Mouse (Mus musculus): ENCODE results near the gene Stk10. TPM values are rescaled to one million over a fixed set of nuclear protein-coding genes. Genes with fewer than 3 reads are reported as not detected.
"Not testable (repeated sequence)": the region's sequence is repeated elsewhere in the genome, so short reads cannot be mapped to it uniquely, and the experiment has no call there.

Gene Stk10
- polyA plus RNA-seq, 1 experiment, result 82.8 TPM

DNA sequence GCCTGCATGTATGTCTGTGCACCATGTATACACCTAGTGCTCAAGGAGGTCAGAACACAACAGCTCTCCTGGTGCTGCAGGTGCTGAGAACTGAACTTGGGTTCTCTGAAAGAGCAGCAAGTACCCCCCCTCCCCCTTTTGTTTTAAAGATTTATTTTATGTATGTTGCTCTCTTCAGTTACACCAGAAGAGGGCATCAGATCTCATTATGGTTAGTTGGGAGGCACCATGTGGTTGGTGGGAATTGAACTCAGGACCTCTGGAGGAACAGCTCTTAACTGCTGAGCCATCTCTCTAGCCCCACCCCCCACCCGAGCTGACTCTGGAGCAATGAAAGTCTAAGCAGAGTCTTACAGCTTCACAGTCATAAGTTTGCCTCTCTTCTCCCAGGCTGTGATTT is 22.2 kb upstream of the Stk10 start:
- Histone ChIP-seq H3K27me3 (ENCODE audit: control insufficient read depth, insufficient read depth, low read length) (no peaks in the 10 kb centered on the region), H3K36me3 (ENCODE audit: control insufficient read depth, insufficient read depth, low read length) (no peaks in the 10 kb centered on the region; the same call in 1 of the 2 replicates), H3K4me1 (ENCODE audit: control insufficient read depth, insufficient read depth, insufficient read length) (no peaks in the 10 kb centered on the region; the same call in 1 of the 2 replicates), H3K27ac (ENCODE audit: insufficient read depth, low read length) (no peak overlapping the region), H3K4me3 (ENCODE audit: extremely low read depth, insufficient read depth, insufficient read length) (no peak overlapping the region)
- 78% methylated on average over 1 of the region's 1 CpGs for WGBS
- DNase-seq (ENCODE audit: low read depth in 1 of 2, low spot score in 2 of 2), result no peak
- TF ChIP-seq CTCF (IDR thresholded peaks at IDR 0.05; ENCODE audit: extremely low read depth, insufficient read depth, insufficient read length, insufficient replicate concordance) (no peak), POLR2A (IDR thresholded peaks at IDR 0.05; ENCODE audit: low read depth, low read length) (no peak)

- not testable (repeated sequence) for H3K4me1 ChIP-seq (ENCODE audit: control insufficient read depth, insufficient read depth, insufficient read length); H3K4me3 ChIP-seq (ENCODE audit: extremely low read depth, insufficient read depth, insufficient read length); H3K27me3 ChIP-seq (ENCODE audit: control insufficient read depth, insufficient read depth, low read length); DNase-seq (ENCODE audit: low read depth in 1 of 2, low spot score in 2 of 2); H3K27ac ChIP-seq (ENCODE audit: insufficient read depth, low read length); H3K36me3 ChIP-seq (ENCODE audit: control insufficient read depth, insufficient read depth, low read length)
- WGBS, result 94% methylated on average over 4 of the region's 5 CpGs
These were observed 18.3 kb upstream of the Stk10 start for GRCm38 (mm10) chr11:32514853-32515252.

DNA sequence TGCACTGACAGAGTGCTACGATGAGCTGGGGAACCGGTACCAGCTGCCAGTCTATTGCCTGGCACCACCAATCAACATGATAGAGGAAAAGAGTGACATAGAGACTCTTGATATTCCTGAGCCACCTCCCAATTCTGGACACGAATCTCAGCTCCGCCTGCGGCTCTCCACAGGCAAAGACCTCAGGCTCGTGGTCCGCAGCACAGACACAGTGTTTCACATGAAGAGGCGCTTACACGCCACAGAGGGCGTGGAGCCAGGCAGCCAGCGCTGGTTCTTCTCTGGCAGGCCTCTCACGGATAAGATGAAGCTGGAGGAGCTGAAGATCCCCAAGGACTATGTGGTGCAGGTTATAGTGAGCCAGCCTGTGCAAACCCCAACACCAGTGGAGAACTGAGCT is 17.0 kb upstream of the Stk10 start:
- Histone ChIP-seq H3K27me3 (ENCODE audit: control insufficient read depth, insufficient read depth, low read length) (no peaks in the 10 kb centered on the region), H3K4me3 (ENCODE audit: extremely low read depth, insufficient read depth, insufficient read length) (no peak overlapping the region), H3K36me3 (ENCODE audit: control insufficient read depth, insufficient read depth, low read length) (peaks cover 2% of the 10 kb centered on the region; the same call in 1 of the 2 replicates), H3K27ac (ENCODE audit: insufficient read depth, low read length) (no peak overlapping the region), H3K4me1 (ENCODE audit: control insufficient read depth, insufficient read depth, insufficient read length) (no peaks in the 10 kb centered on the region; the same call in 1 of the 2 replicates)
- 90% methylated on average over 12 of the region's 12 CpGs for WGBS
- no peak for DNase-seq (ENCODE audit: low read depth in 1 of 2, low spot score in 2 of 2)
- no peak for TF ChIP-seq CTCF (IDR thresholded peaks at IDR 0.05; ENCODE audit: extremely low read depth, insufficient read depth, insufficient read length, insufficient replicate concordance)
- TF ChIP-seq POLR2A (IDR thresholded peaks at IDR 0.05; ENCODE audit: low read depth, low read length), result no peak

DNA sequence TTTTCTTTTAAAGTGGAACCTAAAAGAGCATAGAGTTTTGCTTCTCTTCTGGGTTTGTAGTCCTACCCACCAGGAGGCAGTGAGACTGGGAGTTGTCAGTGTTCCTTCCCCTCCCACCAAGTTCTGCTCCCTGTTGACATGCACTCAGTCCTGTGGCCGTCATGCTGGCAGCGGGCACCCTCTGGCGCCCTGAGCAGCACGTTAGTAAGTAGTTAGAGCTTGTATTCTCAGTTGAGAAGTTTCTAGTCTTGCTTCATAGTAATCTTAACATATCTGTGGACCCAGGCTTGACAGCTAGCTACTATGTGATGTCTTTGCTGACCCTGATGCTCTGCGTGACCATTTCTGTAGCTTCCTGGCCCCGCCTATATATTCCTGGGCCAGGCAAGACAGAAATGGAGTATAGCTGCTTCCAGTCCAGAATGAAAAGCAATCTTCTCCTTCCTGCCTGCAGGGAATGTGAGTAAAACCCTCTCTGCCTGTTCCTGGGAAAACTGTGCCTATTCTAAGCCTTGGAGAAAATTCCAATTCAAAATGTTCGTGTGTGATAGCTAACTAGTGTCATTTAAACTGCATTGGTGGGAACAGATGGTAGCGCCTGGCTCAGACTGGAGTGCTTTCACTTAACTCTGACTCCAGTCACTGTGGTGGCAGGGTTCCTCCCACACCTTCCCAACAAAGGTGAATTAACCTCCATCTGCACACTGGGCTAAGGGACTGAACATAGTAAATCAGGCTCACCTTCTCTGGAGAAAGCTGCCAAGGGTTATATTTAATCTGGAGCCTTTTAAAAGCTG is 16.0 kb upstream of the Stk10 start:
- 91% methylated on average over 8 of the region's 8 CpGs for WGBS
- Histone ChIP-seq H3K27ac (ENCODE audit: insufficient read depth, low read length) (no peak overlapping the region), H3K4me1 (ENCODE audit: control insufficient read depth, insufficient read depth, insufficient read length) (no peaks in the 10 kb centered on the region), H3K27me3 (ENCODE audit: control insufficient read depth, insufficient read depth, low read length) (no peaks in the 10 kb centered on the region), H3K4me3 (ENCODE audit: extremely low read depth, insufficient read depth, insufficient read length) (no peak overlapping the region), H3K36me3 (ENCODE audit: control insufficient read depth, insufficient read depth, low read length) (peaks cover 2% of the 10 kb centered on the region; the same call in 1 of the 2 replicates)
- TF ChIP-seq POLR2A (IDR thresholded peaks at IDR 0.05; ENCODE audit: low read depth, low read length), result no peak
- no peak for DNase-seq (ENCODE audit: low read depth in 1 of 2, low spot score in 2 of 2)

DNA sequence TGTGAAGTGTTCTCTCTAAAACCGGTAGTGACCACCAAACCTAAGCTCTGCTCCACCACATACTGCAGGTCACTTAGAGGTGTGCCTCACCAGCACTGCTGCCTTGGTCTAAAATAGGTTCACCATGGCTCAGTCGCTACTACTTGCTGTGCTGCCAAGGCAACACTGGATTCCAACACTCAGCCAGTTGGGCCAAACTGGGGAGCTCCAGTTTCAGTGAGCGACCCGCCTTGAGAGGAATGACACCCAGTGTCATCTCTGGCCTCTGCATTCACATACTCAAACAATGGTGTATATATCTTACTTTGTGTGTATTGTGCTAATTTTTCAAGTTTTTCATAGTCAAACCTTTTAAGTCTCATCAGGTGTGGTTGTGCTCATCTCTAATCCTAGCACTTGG is 14.3 kb upstream of the Stk10 start:
- TF ChIP-seq CTCF (IDR thresholded peaks at IDR 0.05; ENCODE audit: extremely low read depth, insufficient read depth, insufficient read length, insufficient replicate concordance) (no peak), POLR2A (IDR thresholded peaks at IDR 0.05; ENCODE audit: low read depth, low read length) (no peak)
- Histone ChIP-seq H3K36me3 (ENCODE audit: control insufficient read depth, insufficient read depth, low read length) (peaks cover 2% of the 10 kb centered on the region; the same call in 1 of the 2 replicates), H3K27ac (ENCODE audit: insufficient read depth, low read length) (no peak overlapping the region), H3K27me3 (ENCODE audit: control insufficient read depth, insufficient read depth, low read length) (no peaks in the 10 kb centered on the region), H3K4me3 (ENCODE audit: extremely low read depth, insufficient read depth, insufficient read length) (no peak overlapping the region), H3K4me1 (ENCODE audit: control insufficient read depth, insufficient read depth, insufficient read length) (no peaks in the 10 kb centered on the region)
- WGBS, result 95% methylated on average over 4 of the region's 4 CpGs
- DNase-seq (ENCODE audit: low read depth in 1 of 2, low spot score in 2 of 2), result no peak

GRCm38 (mm10) chr11:32519354-32519753 is 13.8 kb upstream of the Stk10 start:
- H3K27ac ChIP-seq (ENCODE audit: insufficient read depth, low read length), result no peak overlapping the region
- H3K36me3 ChIP-seq (ENCODE audit: control insufficient read depth, insufficient read depth, low read length), result peaks cover 2% of the 10 kb centered on the region; the same call in 1 of the 2 replicates
- WGBS, result 81% methylated on average over 1 of the region's 1 CpGs
- H3K4me3 ChIP-seq (ENCODE audit: extremely low read depth, insufficient read depth, insufficient read length), result no peak overlapping the region
- H3K4me1 ChIP-seq (ENCODE audit: control insufficient read depth, insufficient read depth, insufficient read length), result no peaks in the 10 kb centered on the region
- no peak for DNase-seq (ENCODE audit: low read depth in 1 of 2, low spot score in 2 of 2)
- H3K27me3 ChIP-seq (ENCODE audit: control insufficient read depth, insufficient read depth, low read length), result no peaks in the 10 kb centered on the region
- no peak for TF ChIP-seq CTCF (IDR thresholded peaks at IDR 0.05; ENCODE audit: extremely low read depth, insufficient read depth, insufficient read length, insufficient replicate concordance)
- no peak for TF ChIP-seq POLR2A (IDR thresholded peaks at IDR 0.05; ENCODE audit: low read depth, low read length)

DNA sequence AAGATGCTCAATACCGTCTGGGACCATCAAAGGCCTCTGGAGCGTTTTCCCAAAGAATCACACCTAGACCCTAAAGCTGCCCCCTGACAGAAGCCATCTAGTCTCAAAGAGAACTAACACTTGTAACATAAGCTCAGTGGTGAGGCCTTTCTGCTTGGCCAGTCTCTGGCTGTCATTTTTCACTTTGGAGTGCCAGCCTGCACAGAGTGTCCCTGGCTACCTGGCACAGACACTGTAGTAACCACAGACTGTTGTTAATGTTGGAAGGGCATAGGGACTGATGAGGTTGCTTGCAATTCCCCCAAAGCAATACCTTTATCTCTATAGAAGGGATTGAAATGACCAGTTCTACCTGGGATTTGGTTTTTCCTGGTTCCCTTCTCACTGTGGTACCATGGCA is 11.9 kb upstream of the Stk10 start:
- WGBS, result 98% methylated on average over 2 of the region's 2 CpGs
- H3K4me1 ChIP-seq (ENCODE audit: control insufficient read depth, insufficient read depth, insufficient read length), result no peaks in the 10 kb centered on the region
- no peak for DNase-seq (ENCODE audit: low read depth in 1 of 2, low spot score in 2 of 2)
- TF ChIP-seq POLR2A (IDR thresholded peaks at IDR 0.05; ENCODE audit: low read depth, low read length), result no peak
- TF ChIP-seq CTCF (IDR thresholded peaks at IDR 0.05; ENCODE audit: extremely low read depth, insufficient read depth, insufficient read length, insufficient replicate concordance), result no peak
- H3K27ac ChIP-seq (ENCODE audit: insufficient read depth, low read length), result no peak overlapping the region
- no peaks in the 10 kb centered on the region for H3K36me3 ChIP-seq (ENCODE audit: control insufficient read depth, insufficient read depth, low read length)
- no peak overlapping the region for H3K4me3 ChIP-seq (ENCODE audit: extremely low read depth, insufficient read depth, insufficient read length)
- no peaks in the 10 kb centered on the region for H3K27me3 ChIP-seq (ENCODE audit: control insufficient read depth, insufficient read depth, low read length)
